Mouse (Mus musculus): ENCODE measurements at regions not wholly inside any gene's neighbourhood (a gene's known extent, or its start where the extent isn't known, plus 50 kb on each side); places are given as distances from the start of the nearest gene placed in this dataset.

- DNase-seq (ENCODE audit: low read depth, low spot score), result no peak
Measured at GRCm38 (mm10) chr13:37528380-37528779, 183.4 kb downstream of the Ly86 start.

GRCm38 (mm10) chr13:37528876-37529275 is 183.9 kb downstream of the Ly86 start:
- DNase-seq (ENCODE audit: low read depth, low spot score), result no peak

- DNase-seq (ENCODE audit: low read depth, low spot score), result no peak
Measured at GRCm38 (mm10) chr13:37531512-37532183, 186.6 kb downstream of the Ly86 start.

- no peak for DNase-seq (ENCODE audit: low read depth, low spot score)
Measured at GRCm38 (mm10) chr13:37532596-37533170, 187.7 kb downstream of the Ly86 start.

GRCm38 (mm10) chr13:37533851-37534250 is 188.8 kb downstream of the Ly86 start:
- no peak for DNase-seq (ENCODE audit: low read depth, low spot score)

- DNase-seq (ENCODE audit: low read depth, low spot score), result no peak
Measured at GRCm38 (mm10) chr13:37537330-37537729, 192.3 kb downstream of the Ly86 start.

GRCm38 (mm10) chr13:37537793-37538192 is 192.8 kb downstream of the Ly86 start:
- no peak for DNase-seq (ENCODE audit: low read depth, low spot score)

- no peak for DNase-seq (ENCODE audit: low read depth, low spot score)
Measured at GRCm38 (mm10) chr13:37540980-37541531, 196.0 kb downstream of the Ly86 start.

- peak; percentile 61 for DNase-seq (ENCODE audit: low read depth, low spot score)
Measured at GRCm38 (mm10) chr13:37541674-37542073, 196.7 kb downstream of the Ly86 start.

GRCm38 (mm10) chr13:37542744-37543196 is 197.8 kb downstream of the Ly86 start:
- DNase-seq (ENCODE audit: low read depth, low spot score), result no peak

GRCm38 (mm10) chr13:37543788-37544187 is 198.8 kb downstream of the Ly86 start:
- DNase-seq (ENCODE audit: low read depth, low spot score), result no peak

- no peak for DNase-seq (ENCODE audit: low read depth, low spot score)
Measured at GRCm38 (mm10) chr13:37544696-37545095, 199.7 kb downstream of the Ly86 start.

GRCm38 (mm10) chr13:37546556-37546955 is 201.5 kb downstream of the Ly86 start:
- no peak for DNase-seq (ENCODE audit: low read depth, low spot score)

GRCm38 (mm10) chr13:37550584-37550983 is 205.6 kb downstream of the Ly86 start:
- no peak for DNase-seq (ENCODE audit: low read depth, low spot score)

- no peak for DNase-seq (ENCODE audit: low read depth, low spot score)
Measured at GRCm38 (mm10) chr13:37553392-37553791, 208.4 kb downstream of the Ly86 start.

GRCm38 (mm10) chr13:37557183-37557582 is 212.2 kb downstream of the Ly86 start:
- DNase-seq (ENCODE audit: low read depth, low spot score), result no peak

- no peak for DNase-seq (ENCODE audit: low read depth, low spot score)
Measured at GRCm38 (mm10) chr13:37557766-37558165, 212.8 kb downstream of the Ly86 start.

- no peak for DNase-seq (ENCODE audit: low read depth, low spot score)
Measured at GRCm38 (mm10) chr13:37559056-37559455, 214.0 kb downstream of the Ly86 start.

- peak; percentile 22 for DNase-seq (ENCODE audit: low read depth, low spot score)
Measured at GRCm38 (mm10) chr13:37559706-37560313, 214.8 kb downstream of the Ly86 start.

- DNase-seq (ENCODE audit: low read depth, low spot score), result peak; percentile 12
Measured at GRCm38 (mm10) chr13:37560387-37560786, 215.4 kb downstream of the Ly86 start.

GRCm38 (mm10) chr13:37560800-37561199 is 215.8 kb downstream of the Ly86 start:
- no peak for DNase-seq (ENCODE audit: low read depth, low spot score)

- no peak for DNase-seq (ENCODE audit: low read depth, low spot score)
Measured at GRCm38 (mm10) chr13:37561437-37561836, 216.4 kb downstream of the Ly86 start.

GRCm38 (mm10) chr13:37562141-37562540 is 216.1 kb upstream of the Rreb1 start:
- DNase-seq (ENCODE audit: low read depth, low spot score), result no peak

Data from brain, adult 2 months (tissue).